Mouse (Mus musculus) layer of hippocampus, adult 2 months (tissue): Measurements from ENCODE around the gene BC048562. TPM values are rescaled to one million over a fixed set of nuclear protein-coding genes. Genes with fewer than 3 reads are reported as not detected.
A peak's percentile ranks its signal among the peaks of the same experiment; 100 is the strongest.

Experiments
- DNase-seq, 2 experiments: peaks; one replicate each; pipeline ENCODE4 v3.0.0; 2022; ENCODE audit warnings: low spot score in 2 of 2
- H3K27ac ChIP-seq: fragments of 200-600 bp; 2 replicates; pipeline ENCODE4 v1.8.1; 2022
- H3K4me3 ChIP-seq: fragments of 200-600 bp; 2 replicates; pipeline ENCODE4 v1.8.1; 2022; ENCODE audit warnings: mild to moderate bottlenecking
- CTCF ChIP-seq: fragments of 200-600 bp; conservative IDR thresholded peaks from 2 replicates; pipeline ENCODE4 v1.8.1; 2022; ENCODE audit warnings: antibody characterized with exemption, mild to moderate bottlenecking, moderate library complexity
- total RNA-seq, 2 experiments: library from RNA; stranded (reverse); gene quantifications; 2 replicates each; pipeline ENCODE4 v1.2.3; 2021

BC048562 gene
- total RNA-seq, 2 experiments from 2014 or later: not detected

DNA sequence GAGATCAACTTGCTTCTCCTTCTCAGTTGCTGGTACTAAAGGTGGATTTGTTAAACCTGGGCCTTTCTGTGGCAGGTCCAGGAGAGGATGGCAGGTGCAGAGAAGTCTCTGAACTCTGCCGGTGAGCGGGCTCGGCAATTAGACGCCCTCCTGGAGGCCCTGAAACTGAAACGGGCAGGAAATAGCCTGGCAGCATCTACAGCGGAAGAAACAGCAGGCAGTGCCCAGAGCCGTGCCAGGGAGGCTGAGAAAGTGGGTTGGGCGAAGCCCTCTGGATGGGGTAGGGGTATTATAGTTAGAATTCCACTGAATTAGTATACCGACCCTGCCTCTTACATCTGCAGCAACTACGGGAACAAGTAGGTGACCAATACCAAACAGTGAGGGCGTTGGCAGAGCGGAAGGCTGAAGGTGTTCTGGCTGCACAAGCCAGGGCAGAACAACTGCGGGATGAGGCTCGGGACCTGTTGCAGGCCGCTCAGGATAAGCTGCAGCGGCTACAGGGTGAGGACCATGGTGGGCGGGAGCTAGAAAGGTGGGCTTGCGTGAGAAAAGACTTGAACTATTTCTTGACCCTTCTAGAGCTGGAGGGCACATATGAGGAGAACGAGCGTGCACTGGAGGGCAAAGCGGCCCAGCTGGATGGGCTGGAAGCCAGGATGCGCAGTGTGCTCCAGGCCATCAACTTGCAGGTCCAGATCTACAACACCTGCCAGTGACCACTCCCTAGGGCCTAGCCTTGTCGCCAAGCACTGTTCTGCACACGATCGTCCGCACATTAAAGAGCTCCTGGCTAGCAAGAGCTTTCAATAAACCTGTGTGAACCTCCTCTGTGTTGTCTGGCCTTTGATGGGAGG lies 53.6 kb downstream of the BC048562 start:
- no peak for TF ChIP-seq CTCF
- H3K4me3 ChIP-seq: peak overlapping the region; percentile 95
- peak overlapping the region; percentile 97 for H3K27ac ChIP-seq
- no peak for DNase-seq

DNA sequence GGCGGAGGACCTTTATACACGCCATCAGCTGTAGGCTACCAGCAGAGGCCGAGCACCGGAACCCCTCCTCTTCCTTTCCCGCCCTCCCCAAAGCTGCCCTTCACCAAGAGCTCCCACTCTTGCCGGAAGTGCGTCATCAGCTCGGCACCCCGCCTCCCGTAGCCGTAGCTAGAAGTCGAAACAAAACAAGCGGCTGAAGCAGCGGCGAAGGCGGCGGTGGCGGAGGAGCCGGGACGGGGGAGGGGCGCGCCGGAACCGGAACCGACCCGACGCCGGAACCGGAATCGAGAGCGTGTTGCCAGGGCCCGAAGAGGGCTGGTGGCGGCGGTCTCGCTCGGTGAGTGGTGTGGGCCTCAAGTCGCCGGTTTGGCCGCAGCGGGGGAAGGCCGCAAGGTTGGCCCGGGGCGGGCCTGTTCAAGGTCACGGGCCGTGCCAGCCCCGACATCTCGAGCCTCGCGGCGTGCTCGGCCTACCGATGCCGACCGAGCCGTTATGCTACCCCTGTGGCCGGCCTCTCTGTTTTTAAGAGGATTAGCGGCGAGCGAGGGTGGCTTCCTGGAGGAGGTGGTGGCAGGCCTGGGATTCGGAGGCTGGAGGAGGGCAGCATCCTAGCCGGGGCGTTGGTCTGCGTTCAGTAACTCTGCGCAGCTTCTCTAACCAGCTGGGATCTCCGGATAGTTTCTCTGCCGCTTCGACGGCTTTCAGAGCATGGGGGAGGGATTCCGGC lies 54.4 kb downstream of the BC048562 start, which contains the start of gene Usp19:
Usp19 (plus strand) TSS at position 44 of the 727 bp plus-strand sequence.
- peak; percentile 96 to 98 for DNase-seq
- peak within 1 kb of the TSS; percentile 95 for H3K4me3 ChIP-seq
- 0 out of 2 replicates have a peak, but pooled peaks have one; percentile 12 for TF ChIP-seq CTCF
- peak within 1 kb of the TSS; percentile 97 for H3K27ac ChIP-seq

DNA sequence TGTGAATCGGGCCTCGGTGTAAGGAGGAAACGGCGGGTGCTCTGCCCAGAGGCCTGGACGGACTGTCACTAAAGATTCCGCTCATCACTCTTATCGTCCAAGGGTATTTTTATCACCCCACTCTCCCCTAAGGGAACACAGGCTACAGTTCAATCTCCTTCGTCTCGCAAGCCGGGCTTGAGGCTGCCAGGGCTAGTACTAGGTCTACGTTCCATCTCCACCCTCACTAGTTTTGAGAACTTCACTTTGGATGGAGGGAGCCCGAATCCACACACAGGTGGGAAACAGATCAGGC lies 55.0 kb downstream of the BC048562 start:
- no peak for DNase-seq
- TF ChIP-seq CTCF: no peak
- Histone ChIP-seq H3K4me3 (peak overlapping the region; percentile 95), H3K27ac (peak overlapping the region; percentile 97)

DNA sequence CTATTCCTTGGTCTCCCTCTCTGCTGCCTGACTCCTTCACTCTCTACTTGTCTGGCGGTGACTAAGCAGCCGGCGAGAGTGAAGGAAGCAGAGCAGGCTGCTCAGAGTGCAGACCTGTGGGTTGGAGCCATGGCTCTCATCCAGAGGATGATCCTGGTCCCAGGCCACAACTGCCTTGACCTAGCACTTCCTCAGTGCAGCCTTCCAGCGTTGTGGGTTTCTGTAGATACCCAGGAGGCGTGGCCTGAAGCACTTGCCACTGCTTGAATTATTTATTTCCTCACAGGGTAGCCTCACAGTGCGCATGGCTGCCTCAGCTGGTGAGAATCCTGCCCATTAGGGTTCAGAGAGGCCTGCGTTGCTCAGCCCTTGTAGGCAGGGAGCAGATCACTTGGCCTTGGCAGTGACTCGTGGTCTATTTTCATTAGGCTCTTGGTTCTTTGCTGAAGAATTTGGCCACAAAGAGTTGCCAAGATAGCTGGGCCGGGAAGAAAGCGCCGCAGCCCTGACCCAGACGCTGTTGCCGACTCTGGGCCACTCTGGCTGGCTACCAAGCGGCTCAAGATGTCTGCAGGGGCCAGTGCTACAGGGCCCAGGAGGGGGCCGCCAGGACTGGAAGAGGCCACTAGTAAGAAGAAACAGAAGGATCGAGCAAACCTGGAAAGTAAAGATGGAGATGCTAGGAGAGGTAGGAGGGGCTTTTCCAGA lies 55.9 kb downstream of the BC048562 start:
- peak overlapping the region; percentile 95 for H3K4me3 ChIP-seq
- no peak for TF ChIP-seq CTCF
- H3K27ac ChIP-seq: peak overlapping the region; percentile 57
- DNase-seq: no peak

DNA sequence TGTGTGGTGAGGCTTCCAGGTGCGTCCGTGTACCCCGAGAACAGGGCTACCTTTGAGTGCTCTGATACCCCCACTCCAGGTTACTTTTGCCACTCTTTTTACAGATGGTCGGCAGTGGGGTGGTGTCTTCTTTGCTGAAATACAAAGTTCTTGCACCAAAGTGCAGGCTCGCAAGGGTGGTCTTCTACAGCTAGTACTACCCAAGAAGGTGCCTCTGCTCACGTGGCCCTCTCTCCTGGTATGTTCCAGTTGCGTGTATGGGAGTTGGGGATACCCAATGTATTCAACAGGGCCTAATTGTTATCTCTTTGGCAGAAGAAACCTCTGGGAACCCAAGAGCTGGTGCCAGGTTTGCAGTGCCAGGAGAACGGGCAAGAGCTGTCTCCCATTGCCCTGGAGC lies 57.0 kb downstream of the BC048562 start:
- no peak overlapping the region for H3K27ac ChIP-seq
- TF ChIP-seq CTCF: no peak
- no peak overlapping the region for H3K4me3 ChIP-seq
- DNase-seq: no peak

DNA sequence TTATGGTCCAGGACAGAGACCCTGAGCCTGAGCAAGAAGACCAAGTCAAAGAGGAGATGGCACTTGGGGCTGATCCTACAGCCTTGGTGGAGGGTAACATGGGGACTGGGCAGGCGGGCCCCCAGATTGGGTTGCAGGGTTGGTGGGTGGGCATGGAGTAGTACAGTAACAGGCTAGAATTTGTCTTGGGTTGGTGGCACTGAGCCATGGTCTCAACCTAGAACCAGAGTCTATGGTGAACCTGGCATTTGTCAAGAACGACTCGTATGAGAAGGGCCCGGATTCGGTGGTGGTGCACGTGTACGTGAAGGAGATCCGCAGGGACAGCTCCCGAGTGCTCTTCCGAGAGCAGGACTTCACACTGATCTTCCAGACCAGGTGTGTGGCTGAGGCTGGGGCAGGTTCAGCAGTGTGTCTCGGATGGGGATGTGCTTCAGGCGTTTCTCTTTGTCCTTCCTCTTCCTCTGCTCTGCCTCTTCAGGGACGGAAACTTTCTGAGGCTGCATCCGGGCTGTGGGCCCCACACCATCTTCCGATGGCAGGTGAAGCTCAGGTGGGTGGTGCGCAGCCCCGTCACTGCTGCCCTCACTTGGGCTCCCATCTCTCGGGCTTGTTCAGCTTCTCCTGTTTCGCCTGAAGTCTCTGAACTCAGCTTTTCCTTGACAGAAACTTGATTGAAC lies 58.0 kb downstream of the BC048562 start:
- no peak for DNase-seq
- no peak overlapping the region for H3K4me3 ChIP-seq
- TF ChIP-seq CTCF: no peak
- no peak overlapping the region for H3K27ac ChIP-seq

DNA sequence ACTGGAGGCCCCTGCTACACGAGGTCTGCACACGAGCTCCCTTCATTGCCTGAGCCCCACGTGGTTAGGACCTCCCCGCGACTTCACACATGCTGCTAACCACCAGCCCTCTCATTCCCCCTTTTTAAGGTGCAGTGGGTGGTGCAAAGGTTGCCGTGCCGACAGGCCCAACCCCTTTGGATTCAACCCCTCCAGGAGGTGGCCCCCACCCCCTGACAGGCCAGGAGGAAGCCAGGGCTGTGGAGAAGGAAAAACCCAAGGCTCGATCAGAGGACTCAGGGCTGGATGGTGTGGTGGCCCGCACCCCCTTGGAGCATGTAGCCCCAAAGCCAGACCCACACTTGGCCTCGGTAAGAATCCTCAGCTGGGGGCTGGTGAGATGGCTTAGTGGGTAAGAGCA lies 58.6 kb downstream of the BC048562 start:
- H3K27ac ChIP-seq: no peak overlapping the region
- H3K4me3 ChIP-seq: no peak overlapping the region
- no peak for TF ChIP-seq CTCF
- DNase-seq: no peak

Other genes starting within 250 kb of the BC048562 start
- 100 to 1,000 TPM; 236 to 246 TPM for gene Bsn, start 246.1 kb upstream of the BC048562 start, total RNA-seq
- 10 to 100 TPM; 74.4 to 76.5 TPM for gene Dag1, start 172.5 kb upstream of the BC048562 start, total RNA-seq
- gene Nicn1, start 146.1 kb upstream of the BC048562 start, total RNA-seq: 100 to 1,000 TPM; 109 to 114 TPM
- gene Amt, start 139.6 kb upstream of the BC048562 start, total RNA-seq: 10 to 100 TPM; 32.9 to 34.4 TPM
- 100 to 1,000 TPM; 155 to 163 TPM for gene Rhoa, start 130.4 kb upstream of the BC048562 start, total RNA-seq
- gene Tcta, start 130.3 kb upstream of the BC048562 start, total RNA-seq: 10 to 100 TPM; 35.4 to 36.0 TPM
- gene Gpx1, start 97.6 kb upstream of the BC048562 start, total RNA-seq: 10 to 100 TPM; 62.2 to 64.1 TPM
- 100 to 1,000 TPM; 106 to 112 TPM for gene Usp4, start 88.6 kb upstream of the BC048562 start, total RNA-seq
- 1 to 10 TPM; 2.3 to 3.3 TPM for gene 1700102P08Rik, start 43.7 kb upstream of the BC048562 start, total RNA-seq
- under 1 TPM in 1 of 2 experiments, not detected in 1; 0.15 TPM for gene Ccdc36, start 8.0 kb upstream of the BC048562 start, total RNA-seq
- 10 to 100 TPM; 36.7 to 40.6 TPM for gene Ccdc71, start 24.0 kb downstream of the BC048562 start, total RNA-seq
- gene Klhdc8b, start 25.1 kb downstream of the BC048562 start, total RNA-seq: 10 to 100 TPM; 16.7 to 19.6 TPM
- 10 to 100 TPM; 29.3 to 30.7 TPM for gene Lamb2, start 43.3 kb downstream of the BC048562 start, total RNA-seq
- 100 to 1,000 TPM; 154 TPM for gene Usp19, start 54.1 kb downstream of the BC048562 start, total RNA-seq
- gene Qars, start 71.2 kb downstream of the BC048562 start, total RNA-seq: 10 to 100 TPM; 74.9 to 79.8 TPM
- gene Qrich1, start 80.3 kb downstream of the BC048562 start, total RNA-seq: 100 to 1,000 TPM; 161 TPM
- 10 to 100 TPM; 61.3 to 63.7 TPM for gene Impdh2, start 123.8 kb downstream of the BC048562 start, total RNA-seq
- gene Ndufaf3, start 131.0 kb downstream of the BC048562 start, total RNA-seq: 10 to 100 TPM; 60.8 to 73.3 TPM
- 100 to 1,000 TPM; 110 to 111 TPM for gene Dalrd3, start 133.4 kb downstream of the BC048562 start, total RNA-seq
- 100 to 1,000 TPM; 119 to 129 TPM for gene Wdr6, start 142.3 kb downstream of the BC048562 start, total RNA-seq
- 100 to 1,000 TPM; 101 to 104 TPM for gene P4htm, start 161.2 kb downstream of the BC048562 start, total RNA-seq
- 10 to 100 TPM; 50.2 to 57.3 TPM for gene Arih2, start 212.9 kb downstream of the BC048562 start, total RNA-seq
- gene Slc25a20, start 225.6 kb downstream of the BC048562 start, total RNA-seq: 10 to 100 TPM; 14.4 to 14.8 TPM